Mouse (Mus musculus) CD4-positive, CD25-positive, alpha-beta regulatory T cell, adult 9 weeks (primary cell): Measurements from ENCODE around the gene Rnf111. TPM values are rescaled to one million over a fixed set of nuclear protein-coding genes. Genes with fewer than 3 reads are reported as not detected.

Source experiments
- polyA plus RNA-seq: library from polyadenylated mRNA; unstranded; fragments of 100-300 nt; shearing (Covaris generic); gene quantifications from one replicate; pipeline ENCODE4 v1.2.1, GENCODE M21; 2017

Rnf111 gene
- 15.5 TPM for polyA plus RNA-seq

GRCm38 (mm10) chr9:70503626-70504041 lies at the start of gene Rnf111:
Gene Rnf111 (minus strand): TSS chr9:70503725.

GRCm38 (mm10) chr9:70542305-70543041 lies 38.9 kb upstream of the Rnf111 start, which contains the start of gene Sltm:
Gene Sltm (plus strand): TSS chr9:70542754.

GRCm38 (mm10) chr9:70421257-70422056 lies 82.1 kb downstream of the Rnf111 start, which contains the start of gene Ccnb2:
Gene Ccnb2 (minus strand): TSS chr9:70421547.

Other genes starting within 250 kb of the Rnf111 start
- 11.1 TPM for gene Ccnb2, start 82.2 kb downstream of the Rnf111 start, polyA plus RNA-seq
- gene Sltm, start 39.0 kb upstream of the Rnf111 start, polyA plus RNA-seq, result 96.1 TPM
- not detected for gene Gm10642, start 152.5 kb upstream of the Rnf111 start, polyA plus RNA-seq
- gene Mindy2, start 153.4 kb upstream of the Rnf111 start, polyA plus RNA-seq, result 7.1 TPM
- 93.2 TPM for gene Adam10, start 175.3 kb upstream of the Rnf111 start, polyA plus RNA-seq